Mouse (Mus musculus) intestine, embryonic 14.5 days (tissue): ENCODE measurements around the gene Pdzd2. TPM values are rescaled to one million over a fixed set of nuclear protein-coding genes. Genes with fewer than 3 reads are reported as not detected.

ENCODE experiments used
- ATAC-seq: fragments of 200-750 bp; cut with Nextera tagmentation; replicated peaks from 2 replicates; pipeline ENCODE4 v1.8.0; 2017; ENCODE audit warnings: low read depth, moderate number of reproducible peaks, moderate TSS enrichment, moderate library complexity; ENCODE audit not compliant: low FRiP score, low TSS enrichment
- DNase-seq: peaks from one replicate; pipeline ENCODE4 v3.0.0-alpha.2; 2018; ENCODE audit warnings: low spot score
- H3K27ac ChIP-seq: fragments of 300-500 bp; sonication (generic); 2 replicates; pipeline ENCODE4 v1.5.1; 2014; ENCODE audit warnings: low read depth, mild to moderate bottlenecking, control low read depth
- H3K27me3 ChIP-seq: fragments of 300-500 bp; sonication (generic); replicated peaks from 2 replicates; pipeline ENCODE4 v1.6.1; 2014; ENCODE audit warnings: low read length, control low read depth; ENCODE audit not compliant: control insufficient read depth, insufficient read depth
- H3K36me3 ChIP-seq: fragments of 300-500 bp; sonication (generic); 2 replicates; pipeline ENCODE4 v1.6.1; 2014; ENCODE audit warnings: low read length, control low read depth; ENCODE audit not compliant: control insufficient read depth, insufficient read depth
- H3K4me1 ChIP-seq: fragments of 300-500 bp; sonication (generic); replicated peaks from 2 replicates; pipeline ENCODE4 v1.6.1; 2014; ENCODE audit warnings: low read length, control low read depth, mixed read lengths; ENCODE audit not compliant: control insufficient read depth, insufficient read depth
- H3K4me2 ChIP-seq: fragments of 300-500 bp; sonication (generic); 2 replicates; pipeline ENCODE4 v1.6.1; 2014; ENCODE audit warnings: low read length
- H3K4me3 ChIP-seq: fragments of 300-500 bp; sonication (generic); 2 replicates; pipeline ENCODE4 v1.5.1; 2014; ENCODE audit warnings: low read depth, low read length, control low read depth, mixed read lengths
- H3K9ac ChIP-seq: fragments of 300-500 bp; sonication (generic); 2 replicates; pipeline ENCODE4 v1.6.1; 2014; ENCODE audit warnings: mild to moderate bottlenecking, low read length
- H3K9me3 ChIP-seq: fragments of 300-500 bp; sonication (generic); 2 replicates; pipeline ENCODE4 v1.6.1; 2016; ENCODE audit warnings: low read length, control low read depth; ENCODE audit not compliant: control insufficient read depth
- WGBS: fragments of 180-500 bp; shearing (Covaris S2); extraction: QIAGEN DNeasy Blood & Tissue Kit; methylation state at CpG from one replicate; pipeline ENCODE4 v1.1.7; 2014; 5-methylcytosine and 5-hydroxymethylcytosine counted together
- polyA plus RNA-seq: library from polyadenylated mRNA; unstranded; fragments of >200 nt; fragmentation: Nextera tagmentation; extraction: Ambion mirVana; gene quantifications from 2 replicates; pipeline ENCODE4 v1.2.1, GENCODE M21; 2014

Gene Pdzd2
- polyA plus RNA-seq, 1 experiment from 2014 or later = 16.2 TPM

DNA sequence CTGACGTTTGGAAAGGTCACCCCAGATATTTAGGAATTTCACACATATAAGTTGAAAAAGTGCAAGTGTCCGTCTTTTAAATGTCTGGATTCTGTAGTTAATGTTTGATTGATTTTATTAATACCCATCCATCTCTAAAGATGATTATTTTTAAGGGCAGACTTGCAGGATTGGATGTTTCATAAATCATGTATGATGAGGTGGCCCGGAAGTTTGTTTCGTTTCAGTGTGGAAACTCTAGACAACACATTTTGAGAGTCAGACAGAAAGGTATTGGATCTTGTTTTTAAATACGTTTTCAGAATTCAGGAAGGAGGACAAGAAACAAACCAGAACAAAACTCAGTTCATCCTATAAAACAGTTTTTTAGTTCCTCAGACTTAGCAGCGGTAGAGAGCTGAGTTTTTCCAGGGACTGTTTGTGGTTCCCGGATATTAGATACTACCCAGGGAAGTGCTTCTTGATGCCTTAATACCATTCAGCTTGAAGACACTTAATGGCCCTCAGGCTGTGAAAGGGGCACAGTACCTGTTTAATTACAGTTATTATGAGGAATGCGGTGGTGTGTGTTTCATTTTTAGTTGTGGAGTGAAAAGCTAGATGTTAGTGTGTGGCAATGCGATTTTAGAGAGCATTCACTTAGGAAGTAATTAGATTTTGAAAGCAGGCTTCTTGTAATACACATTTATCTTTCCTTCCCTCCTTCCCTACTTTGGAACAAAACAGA is 416.9 kb downstream of the Pdzd2 start:
- WGBS = 9% methylated on average over 9 of the region's 9 CpGs
- no peak for ATAC-seq
- H3K9me3 ChIP-seq = no peaks in the 10 kb centered on the region
- peaks cover 17% of the 10 kb centered on the region for H3K4me1 ChIP-seq
- peak overlapping the region; percentile 95 for H3K4me3 ChIP-seq
- no peak for DNase-seq
- peak overlapping the region; percentile 98 for H3K9ac ChIP-seq
- no peaks in the 10 kb centered on the region; the same call in 1 of the 2 replicates for H3K36me3 ChIP-seq
- no peak overlapping the region for H3K27ac ChIP-seq
- no peaks in the 10 kb centered on the region for H3K27me3 ChIP-seq
- peak overlapping the region; percentile 73 for H3K4me2 ChIP-seq

- H3K9me3 ChIP-seq = no peaks in the 10 kb centered on the region
- peaks cover 17% of the 10 kb centered on the region for H3K4me1 ChIP-seq
- peak; percentile 81 for DNase-seq
- H3K27me3 ChIP-seq = no peaks in the 10 kb centered on the region
- peak within 1 kb of the TSS; percentile 95 for H3K27ac ChIP-seq
- H3K9ac ChIP-seq = peak within 1 kb of the TSS; percentile 98
- H3K4me2 ChIP-seq = peak within 1 kb of the TSS; percentile 73
- ATAC-seq = peak; percentile 31
- no peaks in the 10 kb centered on the region; the same call in 1 of the 2 replicates for H3K36me3 ChIP-seq
- peak within 1 kb of the TSS; percentile 95 for H3K4me3 ChIP-seq
- WGBS = under 1% methylated on average over 68 of the region's 70 CpGs
Measured at GRCm38 (mm10) chr15:12321788-12322621, 417.7 kb downstream of the Pdzd2 start, which contains the start of gene 1810049J17Rik. 1810049J17Rik (minus strand) TSS chr15:12321899.

GRCm38 (mm10) chr15:12321091-12321787 is 418.5 kb downstream of the Pdzd2 start, which contains the start of gene Golph3:
Golph3 (plus strand) TSS chr15:12321450.
- peak within 1 kb of the TSS; percentile 95 for H3K4me3 ChIP-seq
- H3K9ac ChIP-seq = peak within 1 kb of the TSS; percentile 98
- H3K9me3 ChIP-seq = no peaks in the 10 kb centered on the region
- H3K4me2 ChIP-seq = peak within 1 kb of the TSS; percentile 73
- H3K36me3 ChIP-seq = no peaks in the 10 kb centered on the region; the same call in 1 of the 2 replicates
- peaks cover 17% of the 10 kb centered on the region for H3K4me1 ChIP-seq
- ATAC-seq = peak; percentile 96
- under 1% methylated on average over 74 of the region's 74 CpGs for WGBS
- DNase-seq = peak; percentile 96
- H3K27me3 ChIP-seq = no peaks in the 10 kb centered on the region
- H3K27ac ChIP-seq = peak within 1 kb of the TSS; percentile 95

DNA sequence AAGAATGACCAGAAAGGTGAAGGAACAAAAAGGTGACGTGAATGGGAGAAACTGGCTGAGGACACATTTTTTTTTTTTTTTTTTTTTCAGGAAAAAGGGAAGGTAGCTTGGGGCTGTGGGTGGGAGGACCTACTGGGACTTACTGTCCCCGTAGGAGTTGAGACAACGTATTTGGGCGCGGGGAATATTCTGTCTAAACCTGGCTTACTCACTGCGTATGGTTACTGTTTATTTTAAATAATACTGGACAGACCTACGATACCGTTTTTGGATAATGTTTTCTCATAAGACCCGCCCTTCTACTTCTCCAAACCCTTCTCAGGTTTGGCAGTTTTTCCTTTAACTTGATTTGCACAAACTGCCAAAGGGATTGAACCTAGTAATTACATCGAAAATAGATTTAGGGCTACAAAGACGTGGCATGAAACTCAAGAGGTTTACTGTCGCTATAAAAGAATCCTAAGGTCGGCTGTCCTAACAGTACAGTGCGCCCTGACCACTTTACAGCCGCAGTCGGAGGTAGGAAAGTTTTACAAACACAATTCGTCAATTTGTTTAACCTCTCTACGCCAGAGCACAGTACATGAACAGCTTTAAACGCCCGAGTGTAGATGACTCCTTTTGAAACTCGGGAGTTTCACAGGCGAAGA is 419.2 kb downstream of the Pdzd2 start:
- Histone ChIP-seq H3K9ac (peak overlapping the region; percentile 98), H3K27me3 (no peaks in the 10 kb centered on the region), H3K36me3 (no peaks in the 10 kb centered on the region), H3K4me3 (peak overlapping the region; percentile 95), H3K27ac (peak overlapping the region; percentile 95), H3K4me2 (peak overlapping the region; percentile 73), H3K9me3 (no peaks in the 10 kb centered on the region), H3K4me1 (peaks cover 17% of the 10 kb centered on the region)
- WGBS = 2% methylated on average over 22 of the region's 22 CpGs
- ATAC-seq (peak; percentile 16; the same call in 1 of the 2 replicates), DNase-seq (no peak)

- DNase-seq (no peak), ATAC-seq (no peak)
- WGBS = 46% methylated on average over 5 of the region's 5 CpGs
- no peak overlapping the region for H3K27ac ChIP-seq
- H3K4me1 ChIP-seq = peaks cover 17% of the 10 kb centered on the region
- H3K27me3 ChIP-seq = no peaks in the 10 kb centered on the region
- peak overlapping the region; percentile 95; the same call in 1 of the 2 replicates for H3K4me3 ChIP-seq
- no peaks in the 10 kb centered on the region for H3K9me3 ChIP-seq
- no peak overlapping the region for H3K9ac ChIP-seq
- peak overlapping the region; percentile 73 for H3K4me2 ChIP-seq
- no peaks in the 10 kb centered on the region for H3K36me3 ChIP-seq
Measured at GRCm38 (mm10) chr15:12319889-12320288, 419.8 kb downstream of the Pdzd2 start.

DNA sequence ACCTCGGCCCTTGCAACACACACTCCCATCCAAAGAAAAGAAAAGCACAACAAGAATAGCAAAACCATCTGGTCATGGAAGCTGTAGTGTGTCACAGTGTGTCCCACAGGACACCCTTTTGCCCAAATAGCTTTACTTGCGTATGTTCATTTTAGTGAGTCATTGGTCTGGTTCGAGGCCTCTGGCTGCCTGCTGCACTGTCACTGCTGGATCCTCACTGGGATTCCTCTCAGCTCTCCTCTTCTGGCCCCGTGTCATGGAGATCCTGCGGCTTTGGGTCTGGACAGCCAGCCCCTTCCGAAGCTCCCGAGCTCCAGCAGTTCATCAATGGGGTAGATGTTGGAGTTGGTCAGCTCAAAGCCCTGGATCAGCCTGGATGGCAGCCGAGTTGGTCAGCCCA is 421.3 kb downstream of the Pdzd2 start:
- H3K9me3 ChIP-seq = no peaks in the 10 kb centered on the region
- no peak overlapping the region for H3K9ac ChIP-seq
- ATAC-seq = no peak
- H3K4me3 ChIP-seq = no peak overlapping the region
- 83% methylated on average over 8 of the region's 8 CpGs for WGBS
- H3K27ac ChIP-seq = no peak overlapping the region
- H3K27me3 ChIP-seq = no peaks in the 10 kb centered on the region
- no peaks in the 10 kb centered on the region for H3K36me3 ChIP-seq
- no peak overlapping the region for H3K4me2 ChIP-seq
- no peak for DNase-seq
- peaks cover 6% of the 10 kb centered on the region for H3K4me1 ChIP-seq

- no peaks in the 10 kb centered on the region for H3K9me3 ChIP-seq
- H3K27me3 ChIP-seq = no peaks in the 10 kb centered on the region
- ATAC-seq (no peak), DNase-seq (no peak)
- H3K36me3 ChIP-seq = no peaks in the 10 kb centered on the region
- 81% methylated on average over 5 of the region's 5 CpGs for WGBS
- H3K9ac ChIP-seq = no peak overlapping the region
- H3K4me2 ChIP-seq = no peak overlapping the region
- H3K4me3 ChIP-seq = no peak overlapping the region
- H3K4me1 ChIP-seq = no peaks in the 10 kb centered on the region
- no peak overlapping the region for H3K27ac ChIP-seq
Measured at GRCm38 (mm10) chr15:12317290-12317689, 422.4 kb downstream of the Pdzd2 start.

GRCm38 (mm10) chr15:12315996-12316395 is 423.7 kb downstream of the Pdzd2 start:
- Histone ChIP-seq H3K9ac (no peak overlapping the region), H3K4me1 (no peaks in the 10 kb centered on the region), H3K4me2 (no peak overlapping the region), H3K4me3 (no peak overlapping the region), H3K9me3 (no peaks in the 10 kb centered on the region), H3K36me3 (no peaks in the 10 kb centered on the region), H3K27me3 (no peaks in the 10 kb centered on the region), H3K27ac (no peak overlapping the region)
- DNase-seq (no peak), ATAC-seq (no peak)
- 67% methylated on average over 2 of the region's 2 CpGs for WGBS
